Mouse (Mus musculus) olfactory bulb, adult 2 months (tissue): ENCODE data around the gene Dqx1.

Source experiments
- CTCF ChIP-seq: fragments of 200-500 bp; IDR thresholded peaks from 2 replicates; pipeline ENCODE4 v1.5.1; 2012; ENCODE audit warnings: low read depth, mild to moderate bottlenecking, low read length, moderate library complexity; ENCODE audit not compliant: insufficient read depth
- POLR2A ChIP-seq: fragments of 200-500 bp; IDR thresholded peaks from 2 replicates; pipeline ENCODE4 v1.6.1; 2012; ENCODE audit warnings: mild to moderate bottlenecking, low read depth, low read length, moderate library complexity; ENCODE audit not compliant: insufficient read depth

GRCm38 (mm10) chr6:83029777-83030176 is 27.9 kb upstream of the Dqx1 start:
- no peak for TF ChIP-seq CTCF
- no peak for TF ChIP-seq POLR2A
